Mouse (Mus musculus) gonadal fat pad, adult 2 months (tissue): Measurements from ENCODE around the gene Micu1. TPM values are rescaled to one million over a fixed set of nuclear protein-coding genes. Genes with fewer than 3 reads are reported as not detected.

Experiments
- DNase-seq: peaks from one replicate; pipeline ENCODE4 v3.0.0-alpha.2; 2012; ENCODE audit warnings: low read depth
- polyA plus RNA-seq: library from polyadenylated mRNA; depleted of rRNA; stranded (reverse); fragments of >200 nt; gene quantifications from 2 replicates; pipeline ENCODE4 v1.2.3, GENCODE M21; 2012

Gene Micu1
- polyA plus RNA-seq, 1 experiment, result 50.3 TPM

- no peak for DNase-seq
Observed at GRCm38 (mm10) chr10:59721555-59721954, 19.3 kb downstream of the Micu1 start.

- DNase-seq, result no peak
Observed at GRCm38 (mm10) chr10:59724634-59725033, 22.4 kb downstream of the Micu1 start.

- no peak for DNase-seq
Observed at GRCm38 (mm10) chr10:59727251-59727650, 25.0 kb downstream of the Micu1 start.

GRCm38 (mm10) chr10:59729261-59729660 lies 27.0 kb downstream of the Micu1 start:
- DNase-seq, result no peak

GRCm38 (mm10) chr10:59729842-59730241 lies 27.6 kb downstream of the Micu1 start:
- DNase-seq, result no peak

GRCm38 (mm10) chr10:59736027-59736598 lies 33.8 kb downstream of the Micu1 start:
- no peak for DNase-seq

- no peak for DNase-seq
Observed at GRCm38 (mm10) chr10:59741448-59741847, 39.2 kb downstream of the Micu1 start.

- no peak for DNase-seq
Observed at GRCm38 (mm10) chr10:59743397-59743796, 41.1 kb downstream of the Micu1 start.

GRCm38 (mm10) chr10:59743969-59744368 lies 41.7 kb downstream of the Micu1 start:
- DNase-seq, result no peak

- no peak for DNase-seq
Observed at GRCm38 (mm10) chr10:59747334-59747733, 45.1 kb downstream of the Micu1 start.

GRCm38 (mm10) chr10:59748699-59749200 lies 46.5 kb downstream of the Micu1 start:
- no peak for DNase-seq

- no peak for DNase-seq
Observed at GRCm38 (mm10) chr10:59753538-59754069, 51.3 kb downstream of the Micu1 start.

- DNase-seq, result no peak
Observed at GRCm38 (mm10) chr10:59754104-59754503, 51.8 kb downstream of the Micu1 start.

- DNase-seq, result no peak
Observed at GRCm38 (mm10) chr10:59754901-59755300, 52.6 kb downstream of the Micu1 start.

GRCm38 (mm10) chr10:59755681-59756080 lies 53.4 kb downstream of the Micu1 start:
- DNase-seq, result no peak

- DNase-seq, result no peak
Observed at GRCm38 (mm10) chr10:59756090-59756489, 53.8 kb downstream of the Micu1 start.

GRCm38 (mm10) chr10:59756570-59756969 lies 54.3 kb downstream of the Micu1 start:
- DNase-seq, result no peak

GRCm38 (mm10) chr10:59764781-59765180 lies 62.5 kb downstream of the Micu1 start:
- no peak for DNase-seq

GRCm38 (mm10) chr10:59768369-59769079 lies 66.2 kb downstream of the Micu1 start:
- no peak for DNase-seq

- no peak for DNase-seq
Observed at GRCm38 (mm10) chr10:59771375-59772048, 69.2 kb downstream of the Micu1 start.

- DNase-seq, result no peak
Observed at GRCm38 (mm10) chr10:59772049-59772397, 69.7 kb downstream of the Micu1 start.

GRCm38 (mm10) chr10:59773441-59774140 lies 71.3 kb downstream of the Micu1 start:
- DNase-seq, result no peak
